Mouse (Mus musculus) heart, postnatal 36 days (tissue): ENCODE measurements at regions not wholly inside any gene's neighbourhood (a gene's known extent, or its start where the extent isn't known, plus 50 kb on each side); places are given as distances from the start of the nearest gene placed in this dataset.

Source experiments
- DNase-seq, 2 experiments: peaks; one replicate each; pipeline ENCODE4 v3.0.0; 2021 to 2022
- intact Hi-C: fragments of 180-260 bp; cut with DNase I; formaldehyde crosslinking; loops from one replicate; pipeline ENCODE4 v1.15.1; 2025

GRCm38 (mm10) chr11:24673248-24674207, 595.7 kb downstream of the Bcl11a start:
- DNase-seq = peak in 1 of 2 experiments; percentile 15
- intact Hi-C loops = no loop called here

GRCm38 (mm10) chr11:24674208-24674571, 596.3 kb downstream of the Bcl11a start:
- DNase-seq = peak in 1 of 2 experiments; percentile 26
- intact Hi-C loops = no loop called here

GRCm38 (mm10) chr11:24677016-24677415, 599.2 kb downstream of the Bcl11a start:
- intact Hi-C loops = loop anchor here (5.0 kb wide), 1 partner anchor 75 kb away; no protein-coding TSS in a partner anchor
- no peak for DNase-seq

- DNase-seq = no peak
- intact Hi-C loops = loop anchor here (5.0 kb wide), 1 partner anchor 73 kb away; no protein-coding TSS in a partner anchor
Measured at GRCm38 (mm10) chr11:24679581-24679980, 601.7 kb downstream of the Bcl11a start.

GRCm38 (mm10) chr11:24682423-24682822, 604.6 kb downstream of the Bcl11a start:
- intact Hi-C loops = no loop called here
- no peak for DNase-seq

GRCm38 (mm10) chr11:24685545-24686467, 608.0 kb downstream of the Bcl11a start:
- no peak for DNase-seq
- intact Hi-C loops = no loop called here

- DNase-seq = no peak
- intact Hi-C loops = no loop called here
Measured at GRCm38 (mm10) chr11:24688160-24688782, 610.4 kb downstream of the Bcl11a start.

- intact Hi-C loops = no loop called here
- peak; percentile 10 to 18 for DNase-seq
Measured at GRCm38 (mm10) chr11:24689807-24690333, 612.0 kb downstream of the Bcl11a start.

GRCm38 (mm10) chr11:24693926-24694325, 616.1 kb downstream of the Bcl11a start:
- DNase-seq = no peak
- intact Hi-C loops = no loop called here

GRCm38 (mm10) chr11:24695010-24695720, 617.3 kb downstream of the Bcl11a start:
- intact Hi-C loops = loop anchor here (5.0 kb wide), 1 partner anchor 612 kb away; no protein-coding TSS in a partner anchor
- DNase-seq = no peak

GRCm38 (mm10) chr11:24696561-24696960, 618.7 kb downstream of the Bcl11a start:
- DNase-seq = no peak
- intact Hi-C loops = loop anchor here (5.0 kb wide), 1 partner anchor 611 kb away; no protein-coding TSS in a partner anchor

GRCm38 (mm10) chr11:24708790-24709189, 630.9 kb downstream of the Bcl11a start:
- no peak for DNase-seq
- intact Hi-C loops = no loop called here

- intact Hi-C loops = no loop called here
- DNase-seq = no peak
Measured at GRCm38 (mm10) chr11:24716539-24717287, 638.9 kb downstream of the Bcl11a start.

GRCm38 (mm10) chr11:24724259-24724937, 646.5 kb downstream of the Bcl11a start:
- intact Hi-C loops = no loop called here
- no peak for DNase-seq

GRCm38 (mm10) chr11:24726331-24726730, 648.5 kb downstream of the Bcl11a start:
- no peak for DNase-seq
- intact Hi-C loops = no loop called here

- DNase-seq = no peak
- intact Hi-C loops = no loop called here
Measured at GRCm38 (mm10) chr11:24727404-24727803, 649.5 kb downstream of the Bcl11a start.

GRCm38 (mm10) chr11:24731431-24731830, 653.6 kb downstream of the Bcl11a start:
- intact Hi-C loops = no loop called here
- no peak for DNase-seq

GRCm38 (mm10) chr11:24739710-24740255, 661.9 kb downstream of the Bcl11a start:
- DNase-seq = no peak
- intact Hi-C loops = no loop called here
